Comparison of ENCODE assay signal across 9 mouse cellular contexts in genomic region chr3:57487455-57488153, GRCm38 (mm10).
DNase-seq lines count a peak whose midpoint lies in the region; ATAC-seq and TF ChIP-seq lines count a peak whose summit lies in the region.
"Had no signal": no experiment of that assay in that cellular context is flagged by ENCODE, and none has a peak within 500 bp of the region (broad histone marks: within the 10 kb centered on the region; RNA-seq: fewer than 3 reads in every experiment).

No protein-coding gene starts in this region.

- peak; percentile 87 for DNase-seq in lung, embryonic 14.5 days
- no peak for DNase-seq in lung, postnatal 14 days
- peak; percentile 88 for DNase-seq in forelimb bud, embryonic 11.5 days (ENCODE audit: low read depth, low spot score)
- peak; percentile 60 for DNase-seq in kidney, adult 9 months
- no peak for DNase-seq in cerebellum, postnatal 10 days
- no peak for DNase-seq in layer of hippocampus, adult 9-11 months
- no peak for DNase-seq in spleen, postnatal 10 days (ENCODE audit: low spot score in 2 of 2)

- 32% methylated on average over 8 of the region's 8 CpGs for WGBS in lung, embryonic 14.5 days
- 33% methylated on average over 8 of the region's 8 CpGs for WGBS in stomach, embryonic 14.5 days

- no peak overlapping the region for H3K4me3 ChIP-seq in lung, embryonic 14.5 days (ENCODE audit: low read depth, low read length)
- no peak overlapping the region for H3K4me3 ChIP-seq in stomach, embryonic 14.5 days (ENCODE audit: low read depth, low read length)
- H3K4me3 ChIP-seq: neural tube, embryonic 13.5 days had no signal

- H3K36me3 ChIP-seq in lung, embryonic 14.5 days (ENCODE audit: insufficient read depth) = no peaks in the 10 kb centered on the region
- H3K36me3 ChIP-seq in stomach, embryonic 14.5 days (ENCODE audit: control insufficient read depth, insufficient read depth, low read length) = no peaks in the 10 kb centered on the region
- H3K36me3 ChIP-seq: neural tube, embryonic 13.5 days had no signal

- no peak overlapping the region for H3K9ac ChIP-seq in lung, embryonic 14.5 days
- H3K9ac ChIP-seq in stomach, embryonic 14.5 days (replicated peaks; ENCODE audit: low read depth, low read length) = no peak overlapping the region
- H3K9ac ChIP-seq: neural tube, embryonic 13.5 days had no signal

- H3K4me1 ChIP-seq in lung, embryonic 14.5 days (ENCODE audit: insufficient read depth) = 0 out of 2 replicates have a peak, but pooled peaks cover 2% of the 10 kb centered on the region
- H3K4me1 ChIP-seq in stomach, embryonic 14.5 days (ENCODE audit: control insufficient read depth, insufficient read depth, low read length) = peaks cover 15% of the 10 kb centered on the region; the same call in 1 of the 2 replicates
- H3K4me1 ChIP-seq: neural tube, embryonic 13.5 days had no signal

- H3K27ac ChIP-seq in lung, embryonic 14.5 days (ENCODE audit: low read depth) = peak overlapping the region; percentile 58
- peak overlapping the region; percentile 88 for H3K27ac ChIP-seq in stomach, embryonic 14.5 days (ENCODE audit: low read length)
- H3K27ac ChIP-seq: neural tube, embryonic 13.5 days had no signal

- no peaks in the 10 kb centered on the region for H3K27me3 ChIP-seq in lung, embryonic 14.5 days (ENCODE audit: insufficient read depth, low read length)
- H3K27me3 ChIP-seq in stomach, embryonic 14.5 days (ENCODE audit: control insufficient read depth, insufficient read depth, low read length) = no peaks in the 10 kb centered on the region
- H3K27me3 ChIP-seq: neural tube, embryonic 13.5 days had no signal

- H3K4me2 ChIP-seq in lung, embryonic 14.5 days = 0 out of 2 replicates have a peak overlapping the region, but pooled peaks have one; percentile 13
- peak overlapping the region; percentile 10; the same call in 1 of the 2 replicates for H3K4me2 ChIP-seq in stomach, embryonic 14.5 days (replicated peaks; ENCODE audit: low read depth, low read length)
- H3K4me2 ChIP-seq: neural tube, embryonic 13.5 days had no signal

- ATAC-seq in lung, embryonic 14.5 days (ENCODE audit: insufficient read depth) = peak; percentile 95
- ATAC-seq in stomach, embryonic 14.5 days (ENCODE audit: insufficient number of reproducible peaks, insufficient read depth, low FRiP score, low read depth) = peak; percentile 92; the same call in 1 of the 2 replicates

- H3K9me3 ChIP-seq in lung, embryonic 14.5 days (ENCODE audit: low read depth, low read length) = no peaks in the 10 kb centered on the region
- no peaks in the 10 kb centered on the region for H3K9me3 ChIP-seq in stomach, embryonic 14.5 days (ENCODE audit: control insufficient read depth, low read depth, low read length)
- H3K9me3 ChIP-seq: neural tube, embryonic 13.5 days had no signal

- TF ChIP-seq CTCF in lung, embryonic 14.5 days (IDR thresholded peaks at IDR 0.05; ENCODE audit: low read depth) = no peak

Comparison
In these comparisons a context has a peak if more than half of its experiments do, and no peak if none do; other contexts are left out.
1. DNase-seq: peak in lung, embryonic 14.5 days (single experiment), forelimb bud, embryonic 11.5 days (single experiment) and kidney, adult 9 months (single experiment); none in lung, postnatal 14 days (single experiment), cerebellum, postnatal 10 days (0 of 2), layer of hippocampus, adult 9-11 months (single experiment) and spleen, postnatal 10 days (0 of 2).